In the genomic region with DNA sequence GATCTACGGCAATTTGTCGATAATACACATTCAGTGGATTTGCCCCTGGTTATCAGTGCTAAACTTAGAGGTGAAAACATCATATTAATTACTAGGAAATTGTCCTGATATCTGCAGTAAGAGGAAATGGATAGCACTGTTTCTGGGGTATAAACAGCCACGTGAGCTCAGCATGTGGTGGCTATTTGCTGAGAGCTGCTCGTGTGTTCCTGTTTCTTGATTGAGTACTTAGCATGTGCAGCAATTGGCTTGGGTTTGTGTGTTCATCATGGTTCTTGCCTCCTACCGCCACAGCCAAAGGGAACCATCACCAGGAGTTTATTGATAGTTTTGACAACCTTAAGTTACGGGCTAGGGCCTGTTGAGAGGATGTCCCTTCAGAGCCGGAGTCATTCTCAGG, we compare ENCODE assay signal across 34 mouse cellular contexts.
"Had no signal": no experiment of that assay in that cellular context is flagged by ENCODE, and none has a peak within 500 bp of the region (broad histone marks: within the 10 kb centered on the region; RNA-seq: fewer than 3 reads in every experiment).

No protein-coding gene starts in this region.

- H3K4me2 ChIP-seq: heart, embryonic 11.5 days; heart, embryonic 12.5 days; heart, embryonic 13.5 days; heart, embryonic 15.5 days; hindbrain, embryonic 12.5 days; hindbrain, embryonic 13.5 days; hindbrain, embryonic 14.5 days; hindbrain, embryonic 15.5 days; intestine, embryonic 15.5 days; kidney, embryonic 15.5 days had no signal

- H3K9ac ChIP-seq: heart, embryonic 12.5 days; heart, embryonic 13.5 days; heart, embryonic 15.5 days; hindbrain, embryonic 12.5 days; hindbrain, embryonic 13.5 days; hindbrain, embryonic 14.5 days; hindbrain, embryonic 15.5 days; intestine, embryonic 15.5 days; kidney, embryonic 15.5 days had no signal

- DNase-seq: heart, postnatal 10 days; heart, postnatal 14 days; heart, postnatal 36 days; heart, postnatal 4 days; kidney, adult 11 months; kidney, adult 18-20 months; kidney, adult 2 months; kidney, adult 8-10 months; kidney, adult 9 months; kidney, postnatal 10 days; kidney, postnatal 14 days; kidney, postnatal 25 days; kidney, postnatal 4 days; layer of hippocampus, adult 9-11 months; layer of hippocampus, postnatal 36 days had no signal

- H3K9me3 ChIP-seq: heart, embryonic 10.5 days; heart, embryonic 12.5 days; heart, embryonic 13.5 days; heart, embryonic 15.5 days; hindbrain, embryonic 10.5 days; hindbrain, embryonic 12.5 days; hindbrain, embryonic 13.5 days; hindbrain, embryonic 15.5 days; intestine, embryonic 15.5 days; kidney, embryonic 15.5 days had no signal

- H3K4me1 ChIP-seq: heart, embryonic 10.5 days; heart, embryonic 12.5 days; heart, embryonic 13.5 days; heart, embryonic 15.5 days; intestine, embryonic 15.5 days had no signal

- H3K4me3 ChIP-seq: heart, embryonic 10.5 days; heart, embryonic 12.5 days; heart, embryonic 13.5 days; heart, embryonic 15.5 days; hindbrain, embryonic 10.5 days; hindbrain, embryonic 12.5 days; hindbrain, embryonic 13.5 days; hindbrain, embryonic 15.5 days; intestine, embryonic 15.5 days; kidney, embryonic 15.5 days; layer of hippocampus, adult 2 months had no signal

- H3K27me3 ChIP-seq: heart, embryonic 12.5 days; heart, embryonic 13.5 days; heart, embryonic 15.5 days; hindbrain, embryonic 12.5 days; hindbrain, embryonic 13.5 days; hindbrain, embryonic 15.5 days; intestine, embryonic 15.5 days; kidney, embryonic 15.5 days had no signal

- ATAC-seq: hindbrain, embryonic 16.5 days; hindbrain, postnatal 0 days; inflammation-experienced regulatory T-cells, adult 6 months; intestine, embryonic 15.5 days; intestine, embryonic 16.5 days; intestine, postnatal 0 days had no signal

- H3K36me3 ChIP-seq: heart, embryonic 10.5 days; heart, embryonic 12.5 days; heart, embryonic 13.5 days; heart, embryonic 15.5 days; hindbrain, embryonic 10.5 days; hindbrain, embryonic 12.5 days; hindbrain, embryonic 13.5 days; hindbrain, embryonic 15.5 days; intestine, embryonic 15.5 days; kidney, embryonic 15.5 days had no signal

- H3K27ac ChIP-seq: heart, embryonic 10.5 days; heart, embryonic 13.5 days; heart, embryonic 15.5 days; hindbrain, embryonic 10.5 days; hindbrain, embryonic 12.5 days; hindbrain, embryonic 13.5 days; hindbrain, embryonic 14.5 days; hindbrain, embryonic 15.5 days; hindbrain, postnatal 0 days; intestine, embryonic 15.5 days; kidney, embryonic 15.5 days; kidney, postnatal 0 days; layer of hippocampus, adult 2 months had no signal
